Mouse (Mus musculus) c-Kit-negative CD71-positive TER-119-positive erythroid progenitor cells, embryonic 14.5 days (primary cell): ENCODE measurements at regions not wholly inside any gene's neighbourhood (a gene's known extent, or its start where the extent isn't known, plus 50 kb on each side); places are given as distances from the start of the nearest gene placed in this dataset.

ENCODE experiments used
- DNase-seq: peaks from one replicate; pipeline ENCODE4 v3.0.0-alpha.2; 2013; ENCODE audit warnings: low read depth, low spot score

- DNase-seq: no peak
Observed at GRCm38 (mm10) chr13:58495390-58496073, 92.4 kb upstream of the Hnrnpk start.

- no peak for DNase-seq
Observed at GRCm38 (mm10) chr13:58494726-58495125, 91.6 kb upstream of the Hnrnpk start.

GRCm38 (mm10) chr13:58490829-58491228, 87.7 kb upstream of the Hnrnpk start:
- DNase-seq: no peak

- DNase-seq: no peak
Observed at GRCm38 (mm10) chr13:58485011-58485410, 81.9 kb upstream of the Hnrnpk start.

- DNase-seq: no peak
Observed at GRCm38 (mm10) chr13:58482701-58483100, 79.6 kb upstream of the Hnrnpk start.

- no peak for DNase-seq
Observed at GRCm38 (mm10) chr13:58480928-58481598, 77.9 kb upstream of the Hnrnpk start.

GRCm38 (mm10) chr13:58480388-58480927, 77.3 kb upstream of the Hnrnpk start:
- no peak for DNase-seq

- no peak for DNase-seq
Observed at GRCm38 (mm10) chr13:58478438-58478837, 75.3 kb upstream of the Hnrnpk start.

- DNase-seq: peak; percentile 65
Observed at GRCm38 (mm10) chr13:58477253-58477652, 74.1 kb upstream of the Hnrnpk start.

GRCm38 (mm10) chr13:58476033-58476830, 73.1 kb upstream of the Hnrnpk start:
- no peak for DNase-seq

GRCm38 (mm10) chr13:58475495-58475894, 72.4 kb upstream of the Hnrnpk start:
- DNase-seq: peak; percentile 56

GRCm38 (mm10) chr13:58472455-58472854, 69.3 kb upstream of the Hnrnpk start:
- DNase-seq: no peak

GRCm38 (mm10) chr13:58471704-58472103, 68.6 kb upstream of the Hnrnpk start:
- no peak for DNase-seq

GRCm38 (mm10) chr13:58469731-58470130, 66.6 kb upstream of the Hnrnpk start:
- DNase-seq: no peak

- no peak for DNase-seq
Observed at GRCm38 (mm10) chr13:58467097-58467642, 64.0 kb upstream of the Hnrnpk start.

GRCm38 (mm10) chr13:58465206-58466104, 62.3 kb upstream of the Hnrnpk start:
- DNase-seq: no peak
